Mouse (Mus musculus) cerebellum, postnatal 36 days (tissue): Measurements from ENCODE around the gene Zmpste24.

Experiments used
- DNase-seq, 2 experiments: peaks; one replicate each; pipeline ENCODE4 v3.0.0; 2021 to 2022; ENCODE audit warnings: mixed read lengths in 2 of 2

The Zmpste24 gene

GRCm38 (mm10) chr4:121031440-121031839 lies 66.6 kb downstream of the Zmpste24 start:
- DNase-seq, result no peak

GRCm38 (mm10) chr4:121029632-121030031 lies 68.4 kb downstream of the Zmpste24 start:
- no peak for DNase-seq

- peak; percentile 57 to 63 for DNase-seq
Measured at GRCm38 (mm10) chr4:121028659-121029392, 69.2 kb downstream of the Zmpste24 start.

GRCm38 (mm10) chr4:121028146-121028545 lies 69.9 kb downstream of the Zmpste24 start:
- DNase-seq, result no peak

GRCm38 (mm10) chr4:121025681-121026080 lies 72.4 kb downstream of the Zmpste24 start:
- no peak for DNase-seq

- no peak for DNase-seq
Measured at GRCm38 (mm10) chr4:121023941-121024340, 74.1 kb downstream of the Zmpste24 start.

- no peak for DNase-seq
Measured at GRCm38 (mm10) chr4:121023464-121023863, 74.6 kb downstream of the Zmpste24 start.

GRCm38 (mm10) chr4:121021911-121022310 lies 76.1 kb downstream of the Zmpste24 start:
- no peak for DNase-seq

GRCm38 (mm10) chr4:121020040-121020790 lies 77.8 kb downstream of the Zmpste24 start:
- no peak for DNase-seq

- no peak for DNase-seq
Measured at GRCm38 (mm10) chr4:121018250-121018649, 79.8 kb downstream of the Zmpste24 start.

GRCm38 (mm10) chr4:121016928-121017657 lies 80.9 kb downstream of the Zmpste24 start, which contains the start of gene Smap2:
Gene Smap2 (minus strand): TSS chr4:121017247.
- DNase-seq, result peak; percentile 96 to 99

GRCm38 (mm10) chr4:121016021-121016898 lies 81.8 kb downstream of the Zmpste24 start:
- peak; percentile 61 to 65 for DNase-seq

GRCm38 (mm10) chr4:121015268-121015659 lies 82.8 kb downstream of the Zmpste24 start:
- DNase-seq, result no peak

GRCm38 (mm10) chr4:121014594-121015267 lies 83.3 kb downstream of the Zmpste24 start:
- DNase-seq, result no peak

- DNase-seq, result no peak
Measured at GRCm38 (mm10) chr4:121010770-121011549, 87.1 kb downstream of the Zmpste24 start.
